Mouse (Mus musculus): ENCODE measurements at regions not wholly inside any gene's neighbourhood (a gene's known extent, or its start where the extent isn't known, plus 50 kb on each side); places are given as distances from the start of the nearest gene placed in this dataset.

DNA sequence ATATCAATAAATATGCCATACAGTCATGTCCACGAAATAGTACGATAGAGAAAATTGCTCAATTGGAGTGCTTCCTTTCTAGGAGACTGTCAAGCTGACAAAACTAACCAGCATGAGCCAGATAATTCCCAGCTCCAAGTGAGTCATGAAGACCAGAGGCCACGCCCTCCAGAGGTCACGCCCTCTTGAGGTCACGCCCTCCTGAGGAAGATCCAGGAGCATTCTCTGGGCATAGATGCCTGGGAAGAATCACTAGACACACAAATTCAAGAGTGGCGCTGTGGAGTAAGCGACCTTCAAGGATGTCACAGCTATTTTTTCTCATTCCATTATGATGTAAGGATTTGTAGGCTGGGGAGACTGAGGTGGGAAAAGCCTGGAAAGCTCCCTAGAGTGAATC is 76.5 kb downstream of the Pttg1 start:
- TF ChIP-seq CTCF (IDR thresholded peaks at IDR 0.05; ENCODE audit: low read depth, low read length): no peak
- no peak for TF ChIP-seq POLR2A (IDR thresholded peaks at IDR 0.05; ENCODE audit: insufficient read depth, low read length)

Measured in ES-Bruce4 (cell line).